ENCODE assay signal across 8 mouse cellular contexts in genomic region chr7:143748041-143748868, GRCm38 (mm10). TPM values are rescaled to one million over a fixed set of nuclear protein-coding genes. Genes with fewer than 3 reads are reported as not detected.
A peak's percentile ranks its signal among the peaks of the same experiment; 100 is the strongest.
DNase-seq lines count a peak whose midpoint lies in the region; ATAC-seq and TF ChIP-seq lines count a peak whose summit lies in the region.

No protein-coding gene starts in this region.

- H3K4me1 ChIP-seq in hindbrain, postnatal 0 days (ENCODE audit: insufficient read depth, low read length), result no peaks in the 10 kb centered on the region

- 2% methylated on average over 16 of the region's 16 CpGs for WGBS in hindbrain, postnatal 0 days

- H3K27ac ChIP-seq in gastrocnemius, adult 2 months, result 0 out of 2 replicates have a peak overlapping the region, but pooled peaks have one; percentile 49
- peak overlapping the region; percentile 62 for H3K27ac ChIP-seq in hindbrain, postnatal 0 days

- intact Hi-C loops in gastrocnemius, adult 2 months (cut with DNase I), result loop anchor here (1.0 to 5.0 kb wide), 3 partner anchors 16 to 161 kb away; no protein-coding TSS in a partner anchor

- H3K4me3 ChIP-seq in gastrocnemius, adult 2 months, result peak overlapping the region; percentile 45
- H3K4me3 ChIP-seq in hindbrain, postnatal 0 days (ENCODE audit: low read length), result peak overlapping the region; percentile 7; the same call in 1 of the 2 replicates

- peak; percentile 93 for ATAC-seq in hindbrain, postnatal 0 days
- ATAC-seq in megakaryocyte progenitor cell, adult 5-6 weeks (replicated peaks; ENCODE audit: poor library complexity), result peak; percentile 96

- peak overlapping the region; percentile 45 for H3K4me2 ChIP-seq in hindbrain, postnatal 0 days (ENCODE audit: low read depth, low read length)

- no peaks in the 10 kb centered on the region for H3K36me3 ChIP-seq in hindbrain, postnatal 0 days (ENCODE audit: insufficient read depth, low read length)

- peak; percentile 92 for TF ChIP-seq CTCF in gastrocnemius, adult 2 months (IDR thresholded peaks at IDR 0.05)
- peak; percentile 97 for TF ChIP-seq CTCF in hindbrain, postnatal 0 days (IDR thresholded peaks at IDR 0.05; ENCODE audit: low read depth)

- H3K9ac ChIP-seq in hindbrain, postnatal 0 days (replicated peaks; ENCODE audit: low read length), result no peak overlapping the region

- no peaks in the 10 kb centered on the region for H3K9me3 ChIP-seq in hindbrain, postnatal 0 days (ENCODE audit: low read length)

- peak; percentile 82 for DNase-seq in R1 (ENCODE audit: low read depth, low spot score)
- peak; percentile 85 to 86 for DNase-seq in cerebellum, postnatal 36 days
- DNase-seq in gastrocnemius, adult 2 months, result peak; percentile 90
- DNase-seq in hindbrain, postnatal 0 days (ENCODE audit: low spot score), result peak; percentile 96
- peak; percentile 90 to 95 for DNase-seq in left cerebral cortex, adult 18-20 months (ENCODE audit: low spot score in 2 of 2)
- peak; percentile 90 for DNase-seq in right cerebral cortex, postnatal 14 days
- peak; percentile 83 for DNase-seq in urinary bladder, postnatal 25 days (ENCODE audit: low spot score)

- H3K27me3 ChIP-seq in hindbrain, postnatal 0 days (ENCODE audit: insufficient read depth, low read length), result no peaks in the 10 kb centered on the region

RNA-seq across cellular contexts. Expression of gene Osbpl5, which starts 8.5 kb away (rescaled TPM):
- total RNA-seq in gastrocnemius, adult 2 months (2021), result 10 to 100 TPM; 12.7 to 18.4 TPM
- 52.8 and 59.9 TPM in 2 replicates for total RNA-seq in hindbrain, postnatal 0 days (2014; rRNA removed)
- polyA plus RNA-seq in hindbrain, postnatal 0 days (2015; fragmentation: Nextera tagmentation; extraction: Ambion mirVana), result 24.2 and 27.6 TPM in 2 replicates
- 10 to 100 TPM; 34.1 to 36.6 TPM for total RNA-seq in left cerebral cortex, adult 18-20 months (2021)
- 2.7 and 3.4 TPM in 2 replicates for total RNA-seq in megakaryocyte progenitor cell, adult 5-6 weeks (2015)
- total RNA-seq in megakaryocyte progenitor cell, adult 5-6 weeks (2017), result 4.4 and 8.6 TPM in 2 replicates

RNA-seq across cellular contexts. Expression of gene Mrgprg, which starts 18.5 kb away (rescaled TPM):
- 1 to 10 TPM in 1 of 2 experiments, under 1 TPM in 1; 0.26 to 1.3 TPM for total RNA-seq in gastrocnemius, adult 2 months (2021)
- total RNA-seq in hindbrain, postnatal 0 days (2014; rRNA removed), result not detected in 2 replicates
- not detected in 2 replicates for polyA plus RNA-seq in hindbrain, postnatal 0 days (2015; fragmentation: Nextera tagmentation; extraction: Ambion mirVana)
- total RNA-seq in left cerebral cortex, adult 18-20 months (2021), result not detected
- total RNA-seq in megakaryocyte progenitor cell, adult 5-6 weeks (2015), result not detected in 2 replicates
- not detected in 2 replicates for total RNA-seq in megakaryocyte progenitor cell, adult 5-6 weeks (2017)

RNA-seq across cellular contexts. Expression of gene Mrgpre, which starts 36.0 kb away (rescaled TPM):
- total RNA-seq in gastrocnemius, adult 2 months (2021), result under 1 TPM; 0.43 to 0.84 TPM
- 8.5 and 10.9 TPM in 2 replicates for total RNA-seq in hindbrain, postnatal 0 days (2014; rRNA removed)
- 4.8 and 6.8 TPM in 2 replicates for polyA plus RNA-seq in hindbrain, postnatal 0 days (2015; fragmentation: Nextera tagmentation; extraction: Ambion mirVana)
- 1 to 10 TPM; 6.4 to 7.2 TPM for total RNA-seq in left cerebral cortex, adult 18-20 months (2021)
- total RNA-seq in megakaryocyte progenitor cell, adult 5-6 weeks (2015), result 1.3 and 2.9 TPM in 2 replicates
- 0.17 and 0.95 TPM in 2 replicates for total RNA-seq in megakaryocyte progenitor cell, adult 5-6 weeks (2017)

Comparison
In these comparisons a context has a peak if more than half of its experiments do, and no peak if none do; other contexts are left out.
1. Peak in every context shown above with its lines: DNase-seq, ATAC-seq, H3K4me3 ChIP-seq and H3K27ac ChIP-seq.